ENCODE assay signal across 8 mouse cellular contexts in the genomic region with DNA sequence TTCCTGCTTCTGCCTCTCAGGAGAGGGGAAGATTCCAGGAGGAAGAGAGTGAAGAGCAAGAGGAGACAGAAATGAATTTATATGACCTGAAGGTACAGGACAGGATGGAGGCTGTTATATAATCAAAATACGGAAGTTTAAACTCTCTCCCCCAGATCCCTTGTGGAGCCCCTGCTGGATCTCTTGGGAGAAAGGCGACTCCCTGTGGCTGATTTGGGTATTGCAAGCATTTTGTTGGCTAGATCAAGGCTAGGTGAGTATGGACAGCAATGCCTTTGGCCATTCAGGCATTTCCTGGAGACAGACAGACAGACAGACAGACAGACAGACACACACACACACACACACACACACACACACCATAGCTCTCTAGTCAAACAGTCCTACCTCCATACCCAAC. TPM values are rescaled to one million over a fixed set of nuclear protein-coding genes. Genes with fewer than 3 reads are reported as not detected.
A peak's percentile ranks its signal among the peaks of the same experiment; 100 is the strongest.
DNase-seq lines count a peak whose midpoint lies in the region; ATAC-seq and TF ChIP-seq lines count a peak whose summit lies in the region.

No protein-coding gene starts in this region.

- intact Hi-C loops in gastrocnemius, postnatal 36 days (cut with DNase I), result loop anchor here (2.0 kb wide), 3 partner anchors 41 to 175 kb away; no protein-coding TSS in a partner anchor

- no peak for ATAC-seq in erythroblast, adult 5-6 weeks (replicated peaks; ENCODE audit: low FRiP score, poor library complexity, severe bottlenecking)

- no peak overlapping the region for H3K9ac ChIP-seq in ES-E14 (ENCODE audit: insufficient read depth, low read depth, low read length, poor library complexity, severe bottlenecking)

- H3K36me3 ChIP-seq in ES-E14 (ENCODE audit: control insufficient read depth, insufficient read depth, low read length, poor library complexity, severe bottlenecking), result no peaks in the 10 kb centered on the region

- 3% methylated on average over 2 of the region's 2 CpGs for WGBS in lung, adult 2 months

- H3K9me3 ChIP-seq in ES-E14 (ENCODE audit: control insufficient read depth, insufficient read depth, low read depth, low read length), result no peaks in the 10 kb centered on the region

- H3K4me3 ChIP-seq in ES-E14 (ENCODE audit: insufficient read depth in 1 of 2, low read depth in 1 of 2, low read length in 2 of 2, poor library complexity in 1 of 2, severe bottlenecking in 1 of 2), result no peak overlapping the region
- no peak overlapping the region for H3K4me3 ChIP-seq in lung, adult 2 months (replicated peaks; ENCODE audit: extremely low read depth, low read depth, low read length)

- peak; percentile 71 for TF ChIP-seq CTCF in lung, adult 2 months (IDR thresholded peaks at IDR 0.05; ENCODE audit: insufficient read depth, low read length)

- TF ChIP-seq POLR2A in lung, adult 2 months (IDR thresholded peaks at IDR 0.05; ENCODE audit: borderline replicate concordance, extremely low read depth, low read depth, low read length), result no peak

- peak; percentile 35 for DNase-seq in CD4-positive helper T cell, adult 2 months (ENCODE audit: low read depth, low spot score)
- peak; percentile 65 for DNase-seq in ES-E14 (ENCODE audit: low read depth, low spot score)
- DNase-seq in cerebellum, adult 8-10 months, result peak; percentile 33
- DNase-seq in gastrocnemius, postnatal 36 days, result peak; percentile 77 to 84
- peak; percentile 23 to 85 for DNase-seq in layer of hippocampus, adult 18-20 months (ENCODE audit: low spot score in 2 of 2)
- DNase-seq in lung, adult 2 months, result peak; percentile 95
- peak; percentile 79 for DNase-seq in skeletal muscle tissue, adult 2 months (ENCODE audit: low read depth, low spot score)

- in situ Hi-C loops in ES-E14 (cut with MboI; ENCODE audit: low sequenced_read_pairs in 2 of 2, unreplicated experiment in 2 of 2), result loop anchor here in 1 of 2 experiments (5.0 kb wide), 1 partner anchor 170 kb away; no protein-coding TSS in a partner anchor

- H3K4me1 ChIP-seq in ES-E14 (ENCODE audit: control insufficient read depth in 2 of 2, insufficient read depth in 2 of 2, low read length in 2 of 2, poor library complexity in 1 of 2), result 0 out of 4 replicates have a peak, but pooled peaks cover 0 to 3% of the 10 kb centered on the region in 2 experiments
- peaks cover 25% of the 10 kb centered on the region for H3K4me1 ChIP-seq in lung, adult 2 months (ENCODE audit: control insufficient read depth, insufficient read depth, low read length)

- H3K27ac ChIP-seq in ES-E14 (ENCODE audit: insufficient read depth, low read depth, low read length, poor library complexity, severe bottlenecking), result no peak overlapping the region

TF ChIP-seq in ES-E14, 5 proteins besides CTCF, POLR2A, EP300 and RAD21:
- no peak for TF ChIP-seq CHD2 (IDR thresholded peaks at IDR 0.05; ENCODE audit: low read depth, low read length)
- 0 out of 2 replicates have a peak, but pooled peaks have one; percentile 64 for TF ChIP-seq ZC3H11A (IDR thresholded peaks at IDR 0.05; ENCODE audit: borderline replicate concordance, low read depth, low read length)
- no peak for TF ChIP-seq ZNF384 (IDR thresholded peaks at IDR 0.05; ENCODE audit: low read depth, low read length)
- TF ChIP-seq MAFK (IDR thresholded peaks at IDR 0.05; ENCODE audit: insufficient read depth, low read depth, low read length), result no peak

RNA-seq across cellular contexts. Expression of a gene that starts 46.9 kb away (rescaled TPM):
- 9.5 and 10.0 TPM in 2 replicates for total RNA-seq in ES-E14 (2012; rRNA removed)
- total RNA-seq in gastrocnemius, postnatal 36 days (2021), result 100 to 1,000 TPM; 194 to 248 TPM
- 10 to 100 TPM; 37.0 to 39.6 TPM for total RNA-seq in layer of hippocampus, adult 18-20 months (2021)
- polyA plus RNA-seq in lung, adult 2 months (2012; rRNA removed), result 781 and 1,078 TPM in 2 replicates
- 8.5 and 9.2 TPM in 2 replicates for total RNA-seq in erythroblast, adult 5-6 weeks (2015; ENCODE audit: low replicate concordance)
- 11.9 and 21.6 TPM in 2 replicates for total RNA-seq in erythroblast, adult 5-6 weeks (2017; ENCODE audit: low replicate concordance)

RNA-seq across cellular contexts. Expression of a gene that starts 48.0 kb away (rescaled TPM):
- 0.11 TPM in 1 of 2 replicates, not detected in the other for total RNA-seq in ES-E14 (2012; rRNA removed)
- total RNA-seq in gastrocnemius, postnatal 36 days (2021), result under 1 TPM in 1 of 2 experiments, not detected in 1; 0.10 TPM
- total RNA-seq in layer of hippocampus, adult 18-20 months (2021), result not detected
- 1.4 and 1.6 TPM in 2 replicates for polyA plus RNA-seq in lung, adult 2 months (2012; rRNA removed)
- not detected in 2 replicates for total RNA-seq in erythroblast, adult 5-6 weeks (2015; ENCODE audit: low replicate concordance)
- total RNA-seq in erythroblast, adult 5-6 weeks (2017; ENCODE audit: low replicate concordance), result not detected in 2 replicates

Comparison
In these comparisons a context has a peak if more than half of its experiments do, and no peak if none do; other contexts are left out.
1. DNase-seq: peak in every context shown above with its lines; median percentile 95 in lung, adult 2 months; 80 in gastrocnemius, postnatal 36 days; 79 in skeletal muscle tissue, adult 2 months; 65 in ES-E14; 54 in layer of hippocampus, adult 18-20 months; 35 in CD4-positive helper T cell, adult 2 months; 33 in cerebellum, adult 8-10 months.
2. RNA of a gene that starts 46.9 kb away (total RNA-seq): 194 to 248 TPM in gastrocnemius, postnatal 36 days; 37.0 to 39.6 TPM in layer of hippocampus, adult 18-20 months, 8.5 to 21.6 TPM in erythroblast, adult 5-6 weeks and 9.5 to 10.0 TPM in ES-E14; every median in the first group is over 4 times any median in the second.